Mouse (Mus musculus): ENCODE measurements at regions not wholly inside any gene's neighbourhood (a gene's known extent, or its start where the extent isn't known, plus 50 kb on each side); places are given as distances from the start of the nearest gene placed in this dataset.

GRCm38 (mm10) chr10:118640121-118640809 is 199.4 kb downstream of the Ifng start:
- H3K4me3 ChIP-seq (ENCODE audit: control insufficient read depth, insufficient read depth, low read length): no peak overlapping the region
- no peak overlapping the region for H3K27ac ChIP-seq (ENCODE audit: control insufficient read depth, insufficient read depth, low read length)
- H3K36me3 ChIP-seq (ENCODE audit: control insufficient read depth, insufficient read depth, low read length): no peaks in the 10 kb centered on the region
- TF ChIP-seq CTCF (IDR thresholded peaks at IDR 0.05; ENCODE audit: borderline replicate concordance, control insufficient read depth, extremely low read depth, insufficient read depth, low read length, poor library complexity): no peak
- TF ChIP-seq POLR2A (IDR thresholded peaks at IDR 0.05; ENCODE audit: control insufficient read depth, extremely low read depth, insufficient read depth, low read length, poor library complexity): no peak
- no peaks in the 10 kb centered on the region for H3K27me3 ChIP-seq (ENCODE audit: control insufficient read depth, insufficient read depth, low read length)
- 62% methylated on average over 7 of the region's 7 CpGs for WGBS
- no peak for DNase-seq
- peaks cover 6% of the 10 kb centered on the region for H3K4me1 ChIP-seq (replicated peaks; ENCODE audit: control insufficient read depth, insufficient read depth, low read length)

GRCm38 (mm10) chr10:118640810-118641427 is 200.1 kb downstream of the Ifng start:
- no peak for TF ChIP-seq POLR2A (IDR thresholded peaks at IDR 0.05; ENCODE audit: control insufficient read depth, extremely low read depth, insufficient read depth, low read length, poor library complexity)
- no peak for TF ChIP-seq CTCF (IDR thresholded peaks at IDR 0.05; ENCODE audit: borderline replicate concordance, control insufficient read depth, extremely low read depth, insufficient read depth, low read length, poor library complexity)
- 73% methylated on average over 12 of the region's 12 CpGs for WGBS

GRCm38 (mm10) chr10:118643622-118644021 is 202.8 kb downstream of the Ifng start:
- Histone ChIP-seq H3K27me3 (ENCODE audit: control insufficient read depth, insufficient read depth, low read length) (no peaks in the 10 kb centered on the region), H3K27ac (ENCODE audit: control insufficient read depth, insufficient read depth, low read length) (no peak overlapping the region), H3K36me3 (ENCODE audit: control insufficient read depth, insufficient read depth, low read length) (no peaks in the 10 kb centered on the region), H3K4me1 (replicated peaks; ENCODE audit: control insufficient read depth, insufficient read depth, low read length) (peaks cover 6% of the 10 kb centered on the region), H3K4me3 (ENCODE audit: control insufficient read depth, insufficient read depth, low read length) (no peak overlapping the region)
- WGBS: 84% methylated on average over 8 of the region's 8 CpGs
- no peak for TF ChIP-seq POLR2A (IDR thresholded peaks at IDR 0.05; ENCODE audit: control insufficient read depth, extremely low read depth, insufficient read depth, low read length, poor library complexity)
- no peak for TF ChIP-seq CTCF (IDR thresholded peaks at IDR 0.05; ENCODE audit: borderline replicate concordance, control insufficient read depth, extremely low read depth, insufficient read depth, low read length, poor library complexity)
- DNase-seq: no peak

More at GRCm38 (mm10) chr10:118640810-118641427, 200.1 kb downstream of the Ifng start:
- Histone ChIP-seq H3K27me3 (ENCODE audit: control insufficient read depth, insufficient read depth, low read length) (no peaks in the 10 kb centered on the region), H3K4me1 (replicated peaks; ENCODE audit: control insufficient read depth, insufficient read depth, low read length) (peaks cover 6% of the 10 kb centered on the region), H3K36me3 (ENCODE audit: control insufficient read depth, insufficient read depth, low read length) (no peaks in the 10 kb centered on the region), H3K27ac (ENCODE audit: control insufficient read depth, insufficient read depth, low read length) (no peak overlapping the region), H3K4me3 (ENCODE audit: control insufficient read depth, insufficient read depth, low read length) (no peak overlapping the region)
- no peak for DNase-seq

- Histone ChIP-seq H3K36me3 (ENCODE audit: control insufficient read depth, insufficient read depth, low read length) (no peaks in the 10 kb centered on the region), H3K27ac (ENCODE audit: control insufficient read depth, insufficient read depth, low read length) (no peak overlapping the region), H3K4me1 (replicated peaks; ENCODE audit: control insufficient read depth, insufficient read depth, low read length) (no peaks in the 10 kb centered on the region), H3K27me3 (ENCODE audit: control insufficient read depth, insufficient read depth, low read length) (no peaks in the 10 kb centered on the region), H3K4me3 (ENCODE audit: control insufficient read depth, insufficient read depth, low read length) (no peak overlapping the region)
- no peak for DNase-seq
- TF ChIP-seq CTCF (IDR thresholded peaks at IDR 0.05; ENCODE audit: borderline replicate concordance, control insufficient read depth, extremely low read depth, insufficient read depth, low read length, poor library complexity): no peak
- TF ChIP-seq POLR2A (IDR thresholded peaks at IDR 0.05; ENCODE audit: control insufficient read depth, extremely low read depth, insufficient read depth, low read length, poor library complexity): no peak
- 92% methylated on average over 2 of the region's 2 CpGs for WGBS
These were observed 207.3 kb downstream of the Ifng start for GRCm38 (mm10) chr10:118648111-118648510.

- no peak overlapping the region for H3K4me3 ChIP-seq (ENCODE audit: control insufficient read depth, insufficient read depth, low read length)
- WGBS: 96% methylated on average over 5 of the region's 5 CpGs
- no peaks in the 10 kb centered on the region for H3K4me1 ChIP-seq (replicated peaks; ENCODE audit: control insufficient read depth, insufficient read depth, low read length)
These were observed 213.4 kb downstream of the Dyrk2 start for GRCm38 (mm10) chr10:118656561-118656960.

GRCm38 (mm10) chr10:118666009-118666408 is 204.0 kb downstream of the Dyrk2 start:
- H3K27ac ChIP-seq (ENCODE audit: control insufficient read depth, insufficient read depth, low read length): no peak overlapping the region
- TF ChIP-seq CTCF (IDR thresholded peaks at IDR 0.05; ENCODE audit: borderline replicate concordance, control insufficient read depth, extremely low read depth, insufficient read depth, low read length, poor library complexity): no peak
- DNase-seq: no peak
- no peaks in the 10 kb centered on the region for H3K36me3 ChIP-seq (ENCODE audit: control insufficient read depth, insufficient read depth, low read length)
- H3K4me1 ChIP-seq (replicated peaks; ENCODE audit: control insufficient read depth, insufficient read depth, low read length): peaks cover 11% of the 10 kb centered on the region
- H3K4me3 ChIP-seq (ENCODE audit: control insufficient read depth, insufficient read depth, low read length): no peak overlapping the region
- 13% methylated on average over 3 of the region's 3 CpGs for WGBS
- no peaks in the 10 kb centered on the region for H3K27me3 ChIP-seq (ENCODE audit: control insufficient read depth, insufficient read depth, low read length)

More at GRCm38 (mm10) chr10:118656561-118656960, 213.4 kb downstream of the Dyrk2 start:
- no peaks in the 10 kb centered on the region for H3K36me3 ChIP-seq (ENCODE audit: control insufficient read depth, insufficient read depth, low read length)
- no peaks in the 10 kb centered on the region for H3K27me3 ChIP-seq (ENCODE audit: control insufficient read depth, insufficient read depth, low read length)
- no peak for DNase-seq
- no peak overlapping the region for H3K27ac ChIP-seq (ENCODE audit: control insufficient read depth, insufficient read depth, low read length)
- TF ChIP-seq CTCF (IDR thresholded peaks at IDR 0.05; ENCODE audit: borderline replicate concordance, control insufficient read depth, extremely low read depth, insufficient read depth, low read length, poor library complexity) (no peak), POLR2A (IDR thresholded peaks at IDR 0.05; ENCODE audit: control insufficient read depth, extremely low read depth, insufficient read depth, low read length, poor library complexity) (no peak)
